Mouse (Mus musculus) right cerebral cortex, postnatal 36 days (tissue): ENCODE data around the gene Gpr21.
"Not testable (repeated sequence)": the region's sequence is repeated elsewhere in the genome, so short reads cannot be mapped to it uniquely, and the experiment has no call there.

ENCODE experiments used
- DNase-seq, 2 experiments: peaks; one replicate each; pipeline ENCODE4 v3.0.0; 2022; ENCODE audit warnings: low spot score in 2 of 2, mixed read lengths in 1 of 2

Gpr21 gene

GRCm38 (mm10) chr2:37516030-37516710 lies at the start of gene Gpr21:
TSS of gene Gpr21 (plus strand) at chr2:37516332.
- DNase-seq, result no peak

- no peak for DNase-seq
Measured at GRCm38 (mm10) chr2:37479559-37479958, 36.6 kb upstream of the Gpr21 start.

- DNase-seq, result no peak
Measured at GRCm38 (mm10) chr2:37480039-37480438, 36.1 kb upstream of the Gpr21 start.

GRCm38 (mm10) chr2:37484165-37484564 lies 32.0 kb upstream of the Gpr21 start:
- DNase-seq, result no peak

- DNase-seq, result no peak
Measured at GRCm38 (mm10) chr2:37485370-37485769, 30.8 kb upstream of the Gpr21 start.

- DNase-seq, result no peak
Measured at GRCm38 (mm10) chr2:37486408-37486807, 29.7 kb upstream of the Gpr21 start.

GRCm38 (mm10) chr2:37488956-37489355 lies 27.2 kb upstream of the Gpr21 start:
- DNase-seq, result no peak

GRCm38 (mm10) chr2:37497321-37497720 lies 18.8 kb upstream of the Gpr21 start:
- DNase-seq, result no peak

GRCm38 (mm10) chr2:37505856-37506255 lies 10.3 kb upstream of the Gpr21 start:
- not testable (repeated sequence) for DNase-seq

GRCm38 (mm10) chr2:37511134-37511901 lies 4.8 kb upstream of the Gpr21 start:
- DNase-seq, result no peak

GRCm38 (mm10) chr2:37516922-37517462 lies 860 bp downstream of the Gpr21 start:
- no peak for DNase-seq

- no peak for DNase-seq
Measured at GRCm38 (mm10) chr2:37518561-37519285, 2.6 kb downstream of the Gpr21 start.

GRCm38 (mm10) chr2:37519286-37519640 lies 3.1 kb downstream of the Gpr21 start:
- no peak for DNase-seq

- DNase-seq, result no peak
Measured at GRCm38 (mm10) chr2:37527587-37527986, 11.5 kb downstream of the Gpr21 start.

- no peak for DNase-seq
Measured at GRCm38 (mm10) chr2:37529397-37529796, 13.3 kb downstream of the Gpr21 start.

GRCm38 (mm10) chr2:37530766-37531165 lies 14.6 kb downstream of the Gpr21 start:
- DNase-seq, result no peak

- DNase-seq, result no peak
Measured at GRCm38 (mm10) chr2:37531639-37532038, 15.5 kb downstream of the Gpr21 start.

- no peak for DNase-seq
Measured at GRCm38 (mm10) chr2:37549346-37550012, 33.3 kb downstream of the Gpr21 start.

- DNase-seq, result no peak
Measured at GRCm38 (mm10) chr2:37556366-37556765, 40.2 kb downstream of the Gpr21 start.

GRCm38 (mm10) chr2:37565579-37565978 lies 49.4 kb downstream of the Gpr21 start:
- no peak for DNase-seq

GRCm38 (mm10) chr2:37566035-37566434 lies 49.9 kb downstream of the Gpr21 start:
- DNase-seq, result no peak

- DNase-seq, result no peak
Measured at GRCm38 (mm10) chr2:37569888-37570287, 53.8 kb downstream of the Gpr21 start.
